Mouse (Mus musculus): Measurements from ENCODE around the gene Nme4.
"Not testable (repeated sequence)": the region's sequence is repeated elsewhere in the genome, so short reads cannot be mapped to it uniquely, and the experiment has no call there.

Gene Nme4

GRCm38 (mm10) chr17:26114061-26114460, 18.7 kb upstream of the Nme4 start:
- DNase-seq (ENCODE audit: low read depth, low spot score): no peak

DNA sequence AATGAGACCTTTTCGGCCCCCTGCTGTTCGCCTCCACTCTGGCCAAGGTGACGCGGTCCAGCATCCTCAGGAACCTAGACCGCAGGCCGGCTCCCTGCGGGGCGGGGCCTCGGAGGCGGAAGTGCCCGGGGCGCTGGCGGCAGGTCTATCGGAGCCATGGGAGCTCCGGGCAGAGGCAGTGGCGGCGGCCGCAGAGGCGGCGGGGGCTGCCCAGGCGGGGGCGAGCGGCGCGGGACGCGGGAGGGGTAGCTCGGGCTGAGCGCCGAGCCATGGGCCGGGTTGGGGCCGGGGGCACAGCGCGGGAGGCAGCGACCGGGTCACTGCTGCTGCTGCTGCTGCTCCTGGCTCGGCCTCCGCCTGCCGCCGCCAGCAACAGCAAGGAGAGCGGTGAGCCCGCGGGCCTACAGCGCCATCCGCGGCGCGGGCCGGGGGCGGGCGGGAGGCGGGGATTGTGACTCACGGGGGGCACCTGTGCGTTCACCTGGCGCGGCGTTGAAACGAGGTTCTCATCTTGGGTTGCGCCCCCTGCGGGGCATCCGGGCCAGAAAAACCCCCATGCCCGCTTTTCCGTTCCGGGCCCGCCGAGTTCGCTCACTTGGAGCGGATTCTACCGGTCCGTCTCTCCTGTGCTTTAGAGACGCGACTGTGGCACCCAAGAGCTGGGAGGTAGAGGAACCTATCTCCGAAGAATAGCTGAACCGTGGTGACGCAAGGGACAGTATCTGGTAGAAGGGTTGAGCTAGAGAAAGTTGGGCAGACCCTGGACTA, 18.0 kb upstream of the Nme4 start, which contains the start of gene Tmem8:
Gene Tmem8, plus strand, starts transcription at position 119 of the 768 bp plus-strand sequence.
- DNase-seq (ENCODE audit: low read depth, low spot score): peak; percentile 87

DNA sequence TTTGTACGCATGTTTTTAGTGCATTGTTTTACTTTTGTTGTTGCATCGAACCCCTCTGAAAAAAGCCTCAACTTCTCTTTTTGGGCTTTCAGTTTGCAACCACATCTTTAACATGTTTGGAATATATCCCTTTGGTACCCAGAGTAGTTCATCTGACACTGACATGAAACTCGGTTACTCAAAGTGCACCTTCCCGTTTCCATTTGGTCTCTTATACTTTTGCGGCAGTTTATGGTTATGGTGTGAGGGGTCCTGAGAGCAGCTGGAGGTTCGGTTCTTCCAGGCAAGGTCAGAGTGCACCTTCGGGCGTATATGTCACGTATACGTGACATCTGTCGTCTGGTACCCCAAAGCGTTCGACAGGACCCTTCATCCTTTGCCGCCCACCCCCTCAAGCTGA, 17.3 kb upstream of the Nme4 start:
- no peak for DNase-seq (ENCODE audit: low read depth, low spot score)

- peak; percentile 64 for DNase-seq (ENCODE audit: low read depth, low spot score)
These were observed 16.3 kb upstream of the Nme4 start for GRCm38 (mm10) chr17:26111722-26112121.

- peak; percentile 87 for DNase-seq (ENCODE audit: low read depth, low spot score)
These were observed 15.6 kb upstream of the Nme4 start for GRCm38 (mm10) chr17:26111024-26111423.

- peak; percentile 76 for DNase-seq (ENCODE audit: low read depth, low spot score)
These were observed 14.8 kb upstream of the Nme4 start for GRCm38 (mm10) chr17:26110156-26110555.

DNA sequence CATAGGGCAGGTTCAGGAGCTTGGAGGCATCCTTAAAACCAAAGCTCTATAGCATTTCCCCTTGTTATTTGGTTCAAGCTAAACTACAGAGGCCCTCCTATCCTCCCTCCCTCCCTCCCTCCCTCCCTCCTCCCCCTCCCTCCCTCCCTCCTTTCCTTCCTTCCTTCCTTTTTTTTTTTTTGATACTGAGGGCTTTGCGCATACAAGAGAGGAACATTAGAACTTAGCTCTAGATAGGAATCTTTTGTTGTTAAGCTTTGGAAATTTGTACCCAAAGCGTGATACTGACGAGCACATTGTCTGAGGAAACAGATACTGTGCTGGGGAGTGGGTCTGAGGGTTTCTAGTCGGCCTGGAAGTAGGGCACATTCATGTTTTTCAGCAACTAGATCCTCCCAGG, 10.2 kb upstream of the Nme4 start:
- DNase-seq (ENCODE audit: low read depth, low spot score): no peak

DNA sequence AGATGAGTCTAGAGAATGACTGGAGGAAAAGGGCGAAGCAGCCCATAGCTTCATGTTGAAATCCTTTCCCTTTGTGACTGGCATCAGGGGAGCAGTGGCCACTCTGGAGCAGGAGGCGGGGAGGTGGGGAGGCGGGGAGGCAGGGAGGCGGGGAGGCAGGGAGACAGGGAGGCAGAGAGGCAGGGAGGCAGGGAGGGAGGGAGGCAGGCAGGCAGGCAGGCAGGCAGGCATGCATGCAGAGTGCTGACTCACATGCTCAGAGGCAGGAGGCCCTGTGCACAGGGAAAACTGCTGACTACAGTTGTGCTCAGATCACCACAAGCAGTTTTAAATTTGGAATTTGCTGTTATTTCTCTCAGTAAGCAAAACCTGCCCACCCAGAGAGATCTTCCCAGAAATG, 6.1 kb upstream of the Nme4 start:
- peak; percentile 51 for DNase-seq (ENCODE audit: low read depth, low spot score)

- DNase-seq (ENCODE audit: low read depth, low spot score): no peak
These were observed 4.8 kb upstream of the Nme4 start for GRCm38 (mm10) chr17:26100166-26100565.

- DNase-seq (ENCODE audit: low read depth, low spot score): not testable (repeated sequence)
These were observed 3.9 kb upstream of the Nme4 start for GRCm38 (mm10) chr17:26099316-26099715.

GRCm38 (mm10) chr17:26098461-26098860, 3.1 kb upstream of the Nme4 start:
- no peak for DNase-seq (ENCODE audit: low read depth, low spot score)

GRCm38 (mm10) chr17:26094531-26095110, 781 bp downstream of the Nme4 start:
- no peak for DNase-seq (ENCODE audit: low read depth, low spot score)

- DNase-seq (ENCODE audit: low read depth, low spot score): peak; percentile 97
These were observed 5.3 kb downstream of the Nme4 start, which contains the start of gene Decr2 for GRCm38 (mm10) chr17:26089905-26090632. Decr2 (minus strand) TSS chr17:26090337.

DNA sequence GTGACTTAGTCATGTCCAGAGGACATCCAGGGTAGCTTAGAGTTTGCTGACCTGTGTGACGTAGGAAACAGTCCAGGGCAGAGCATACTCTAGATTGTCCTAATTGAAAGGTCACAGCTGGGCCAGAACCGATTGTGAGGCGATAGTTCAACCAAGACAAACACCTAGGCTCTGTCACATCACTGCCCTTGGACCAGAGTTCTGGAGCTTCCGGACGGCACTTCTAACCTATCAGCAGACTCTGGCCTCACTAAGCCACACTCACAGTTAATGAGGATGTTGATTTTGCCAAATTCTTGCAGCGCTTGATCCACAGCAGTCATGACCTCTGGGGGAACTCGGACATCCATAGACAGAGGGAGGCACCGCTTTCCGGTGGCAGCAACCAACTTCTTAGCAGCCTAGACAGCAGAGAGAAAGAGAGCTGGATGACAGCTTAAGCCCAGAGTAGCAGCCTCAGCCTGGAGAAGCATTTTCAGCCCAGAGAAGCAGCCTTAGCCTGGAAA, 8.3 kb downstream of the Nme4 start:
- DNase-seq (ENCODE audit: low read depth, low spot score): peak; percentile 63

- no peak for DNase-seq (ENCODE audit: low read depth, low spot score)
These were observed 14.5 kb downstream of the Nme4 start for GRCm38 (mm10) chr17:26080867-26081266.

DNA sequence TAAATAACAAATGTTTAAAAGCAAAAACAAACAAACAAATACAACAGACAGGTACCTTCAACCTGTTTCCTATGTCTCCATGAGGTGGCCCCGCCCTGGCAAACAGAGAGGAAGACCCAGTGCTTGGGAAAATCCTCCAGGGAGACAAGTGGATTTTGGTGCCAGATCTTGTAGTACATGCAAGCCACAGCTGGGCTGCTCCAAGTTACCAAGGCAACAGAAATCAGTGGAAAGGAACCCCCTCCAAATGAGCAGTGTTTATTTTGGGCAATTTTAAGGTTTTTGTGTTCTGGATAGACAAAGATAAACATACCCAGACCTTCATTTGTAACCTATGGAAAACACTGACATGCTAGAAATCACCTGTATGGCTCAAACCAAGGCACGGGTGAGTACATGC, 16.6 kb downstream of the Nme4 start:
- no peak for DNase-seq (ENCODE audit: low read depth, low spot score)

GRCm38 (mm10) chr17:26075246-26075645, 20.2 kb downstream of the Nme4 start:
- no peak for DNase-seq (ENCODE audit: low read depth, low spot score)

GRCm38 (mm10) chr17:26070136-26070535, 25.3 kb downstream of the Nme4 start:
- DNase-seq (ENCODE audit: low read depth, low spot score): no peak

DNA sequence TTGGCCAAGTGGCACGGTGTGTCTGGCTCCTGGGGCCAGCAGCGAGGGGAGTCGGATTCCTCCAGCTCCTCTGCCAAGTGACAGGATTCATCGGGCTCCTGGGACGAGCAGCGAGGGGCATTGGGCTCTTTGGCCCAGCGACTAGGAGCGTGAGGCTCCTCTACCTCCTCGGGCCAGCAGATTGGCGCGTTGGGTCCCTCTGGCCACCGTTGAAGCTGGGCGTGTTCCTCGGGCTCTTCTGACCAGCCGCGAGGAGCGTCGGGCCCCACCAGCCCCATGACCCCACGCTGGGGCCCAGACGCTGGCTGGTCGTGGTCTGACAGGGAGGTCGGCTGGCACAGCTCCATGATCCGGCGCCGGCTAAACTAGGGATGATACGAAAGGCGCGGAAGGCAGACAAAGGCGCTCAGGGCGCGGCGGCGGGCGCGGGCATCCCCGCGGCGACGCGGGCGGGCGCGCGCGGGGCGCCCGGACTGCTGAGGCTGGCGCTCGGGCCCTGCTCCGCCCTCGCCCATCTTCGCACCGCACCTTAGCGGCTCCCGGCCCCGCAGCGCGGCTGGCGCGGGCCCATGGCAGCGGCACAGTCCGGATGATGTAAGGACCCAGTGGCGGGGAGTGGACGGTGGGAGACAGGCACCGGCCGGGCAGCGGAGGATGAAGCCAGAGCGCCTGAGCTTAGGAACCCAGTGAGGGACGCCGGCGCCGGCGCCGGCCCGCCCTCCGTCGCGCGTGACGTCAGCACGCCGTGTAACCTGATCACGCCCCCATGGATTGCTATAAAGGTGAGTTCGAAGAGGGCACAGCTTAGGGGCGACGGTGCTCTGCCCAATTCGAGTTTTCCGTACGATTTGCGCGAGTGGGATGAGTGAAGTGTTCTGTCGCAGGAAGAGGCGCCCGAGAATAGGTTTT, 26.3 kb downstream of the Nme4 start, which contains the start of gene Rab11fip3:
Gene Rab11fip3, minus strand, starts transcription at position 725 of the 909 bp plus-strand sequence.
- DNase-seq (ENCODE audit: low read depth, low spot score): peak; percentile 96

DNA sequence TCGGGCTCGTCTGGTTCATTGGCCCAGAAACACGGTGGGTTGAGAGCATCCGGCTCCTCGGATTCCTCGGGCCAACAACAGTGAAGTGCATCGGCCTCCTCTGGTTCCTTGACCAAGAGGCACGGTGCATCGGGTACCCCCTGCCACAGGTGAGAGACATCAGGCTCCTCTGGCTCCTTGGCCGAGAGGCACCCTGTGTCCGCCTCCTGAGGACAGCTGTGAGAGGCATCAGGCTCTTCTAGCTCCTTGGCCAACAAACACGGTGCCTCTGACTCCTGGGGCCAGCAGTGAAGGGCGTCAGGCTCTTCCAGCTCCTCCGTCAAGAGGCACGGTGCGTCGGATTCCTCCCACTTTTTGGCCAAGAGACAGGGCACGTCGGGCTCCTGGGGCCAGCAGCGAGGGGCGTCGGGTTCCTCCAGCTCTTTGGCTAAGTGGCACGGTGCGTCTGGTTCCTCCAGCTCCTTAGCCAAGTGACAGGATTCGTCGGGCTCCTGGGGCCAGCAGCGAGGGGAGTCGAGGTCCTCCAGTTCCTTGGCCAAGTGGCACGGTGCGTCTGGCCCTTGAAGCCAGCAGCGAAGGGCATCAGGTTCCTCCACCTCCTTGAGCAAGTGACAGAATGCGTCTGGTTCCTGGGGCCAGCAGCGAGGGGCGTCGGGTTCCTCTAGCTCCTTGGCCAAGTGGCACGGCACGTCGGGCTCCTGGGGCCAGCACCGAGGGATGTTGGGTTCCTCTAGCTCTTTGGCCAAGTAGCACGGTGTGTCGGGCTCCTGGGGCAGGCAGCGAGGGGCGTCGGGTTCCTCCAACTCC, 27.2 kb downstream of the Nme4 start:
- no peak for DNase-seq (ENCODE audit: low read depth, low spot score)
